Mouse (Mus musculus): ENCODE measurements around the gene Gm21637.
"Not testable (repeated sequence)": the region's sequence is repeated elsewhere in the genome, so short reads cannot be mapped to it uniquely, and the experiment has no call there.

Gene Gm21637

GRCm38 (mm10) chrX:31961744-31962143 is at the start of gene Gm21637:
Gm21637 (plus strand) TSS chrX:31962044.
- not testable (repeated sequence) for DNase-seq
